Mouse (Mus musculus) 3134 (cell line): ENCODE results near the gene Fhit.

Experiments used
- DNase-seq: peaks from one replicate; pipeline ENCODE4 v3.0.0-alpha.2; 2011; ENCODE audit warnings: low spot score; ENCODE audit not compliant: insufficient read length; ENCODE audit errors: extremely low read depth

Fhit gene

DNA sequence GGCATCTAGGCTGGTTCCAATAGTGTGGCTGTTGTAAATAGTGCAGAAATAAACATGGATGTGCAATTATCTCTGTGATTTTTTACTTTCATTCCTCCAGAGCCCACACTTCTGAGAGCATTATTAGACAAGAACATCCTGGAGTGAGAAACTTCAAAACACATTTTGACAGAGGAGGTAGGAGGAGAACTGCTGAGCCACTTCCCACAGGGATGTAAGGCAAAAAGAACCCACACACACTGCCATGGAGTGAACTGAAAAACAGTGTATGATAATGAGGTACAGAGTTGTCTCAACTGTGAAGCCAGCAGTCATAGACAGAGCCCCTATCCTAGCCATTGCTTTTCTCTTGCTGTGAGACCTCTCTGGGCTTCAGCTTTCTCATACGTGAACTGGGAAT is 1652.2 kb downstream of the Fhit start:
- DNase-seq: no peak
